Mouse (Mus musculus): ENCODE data around the gene Casp6.

The Casp6 gene

GRCm38 (mm10) chr3:129925861-129926260 lies 24.6 kb downstream of the Casp6 start:
- no peak for DNase-seq

GRCm38 (mm10) chr3:129930213-129930778 lies 29.1 kb downstream of the Casp6 start:
- no peak for DNase-seq

- DNase-seq: peak; percentile 52
Measured at GRCm38 (mm10) chr3:129932443-129932842, 31.2 kb downstream of the Casp6 start.

- no peak for DNase-seq
Measured at GRCm38 (mm10) chr3:129936561-129936960, 35.3 kb downstream of the Casp6 start.

- no peak for DNase-seq
Measured at GRCm38 (mm10) chr3:129937848-129938247, 36.6 kb downstream of the Casp6 start.

- no peak for DNase-seq
Measured at GRCm38 (mm10) chr3:129939058-129939457, 37.8 kb downstream of the Casp6 start.

- no peak for DNase-seq
Measured at GRCm38 (mm10) chr3:129940780-129941179, 39.6 kb downstream of the Casp6 start.

- no peak for DNase-seq
Measured at GRCm38 (mm10) chr3:129941291-129941690, 40.1 kb downstream of the Casp6 start.

GRCm38 (mm10) chr3:129943813-129944212 lies 42.6 kb downstream of the Casp6 start:
- DNase-seq: no peak

- peak; percentile 18 for DNase-seq
Measured at GRCm38 (mm10) chr3:129946217-129946914, 45.1 kb downstream of the Casp6 start.

GRCm38 (mm10) chr3:129948359-129948758 lies 47.1 kb downstream of the Casp6 start:
- no peak for DNase-seq

- DNase-seq: no peak
Measured at GRCm38 (mm10) chr3:129949158-129949773, 48.0 kb downstream of the Casp6 start.

GRCm38 (mm10) chr3:129953296-129953695 lies 52.1 kb downstream of the Casp6 start:
- DNase-seq: no peak

- DNase-seq: no peak
Measured at GRCm38 (mm10) chr3:129962533-129962932, 61.3 kb downstream of the Casp6 start.

Data from liver (tissue).